Mouse (Mus musculus) myocyte (in vitro differentiated cells): ENCODE results near the gene Itga1. TPM values are rescaled to one million over a fixed set of nuclear protein-coding genes. Genes with fewer than 3 reads are reported as not detected.

Experiments
- H3K27me3 ChIP-seq: one replicate; pipeline ENCODE4 v1.6.1; 2011; ENCODE audit not compliant: control insufficient read depth, insufficient read depth, insufficient read length
- H3K36me3 ChIP-seq: one replicate; pipeline ENCODE4 v1.6.1; 2011; ENCODE audit not compliant: control insufficient read depth, insufficient read depth
- H3K4me2 ChIP-seq: one replicate; pipeline ENCODE4 v1.6.1; 2011; ENCODE audit warnings: low read depth, control low read depth
- H3K4me3 ChIP-seq: one replicate; pipeline ENCODE4 v1.5.1; 2011; ENCODE audit warnings: mild to moderate bottlenecking, control low read depth, moderate library complexity
- H3K79me2 ChIP-seq: one replicate; pipeline ENCODE4 v1.6.1; 2011; ENCODE audit not compliant: control insufficient read depth, insufficient read depth
- H3ac ChIP-seq: one replicate; pipeline ENCODE4 v1.6.1; 2011; ENCODE audit not compliant: control insufficient read depth, insufficient read length
- CEBPB ChIP-seq: IDR thresholded peaks from 2 replicates; pipeline ENCODE4 v1.6.1; 2011; ENCODE audit warnings: mild to moderate bottlenecking, moderate library complexity; ENCODE audit not compliant: poor library complexity, insufficient read depth, severe bottlenecking
- E2F4 ChIP-seq: IDR thresholded peaks from one replicate; pipeline ENCODE4 v1.6.1; 2011; ENCODE audit warnings: mild to moderate bottlenecking, control low read depth, moderate library complexity; ENCODE audit not compliant: insufficient read depth
- MAX ChIP-seq: IDR thresholded peaks from one replicate; pipeline ENCODE4 v1.6.1; 2011; ENCODE audit warnings: low read depth, mild to moderate bottlenecking, control low read depth
- MYOD1 ChIP-seq, 3 experiments: IDR thresholded peaks; one replicate each; pipeline ENCODE4 v1.6.1; 2011; ENCODE audit warnings: control low read depth in 2 of 3, low read depth in 2 of 3, mild to moderate bottlenecking in 2 of 3, moderate library complexity in 1 of 3; ENCODE audit not compliant: insufficient read length in 2 of 3, control insufficient read depth in 1 of 3
- MYOG ChIP-seq, 3 experiments: IDR thresholded peaks; one replicate each; pipeline ENCODE4 v1.6.1; 2011; ENCODE audit warnings: control low read depth in 2 of 3, low read depth in 2 of 3, mild to moderate bottlenecking in 2 of 3; ENCODE audit not compliant: insufficient read length in 2 of 3, control insufficient read depth in 1 of 3, insufficient read depth in 1 of 3
- POLR2A ChIP-seq: IDR thresholded peaks from one replicate; pipeline ENCODE4 v1.6.1; 2011; ENCODE audit warnings: low read depth, mild to moderate bottlenecking, control low read depth, moderate library complexity; ENCODE audit not compliant: insufficient read length
- POLR2AphosphoS2 ChIP-seq: IDR thresholded peaks from one replicate; pipeline ENCODE4 v1.6.1; 2011; ENCODE audit warnings: low read depth, control low read depth; ENCODE audit not compliant: insufficient read length
- REST ChIP-seq: IDR thresholded peaks from one replicate; pipeline ENCODE4 v1.6.1; 2011; ENCODE audit warnings: mild to moderate bottlenecking, control low read depth, moderate library complexity; ENCODE audit not compliant: insufficient read depth, insufficient read length
- SRF ChIP-seq: IDR thresholded peaks from one replicate; pipeline ENCODE4 v1.6.1; 2011; ENCODE audit warnings: low read depth; ENCODE audit not compliant: control insufficient read depth, insufficient read length
- TCF12 ChIP-seq: IDR thresholded peaks from one replicate; pipeline ENCODE4 v1.6.1; 2011; ENCODE audit warnings: mild to moderate bottlenecking, control low read depth; ENCODE audit not compliant: poor library complexity, insufficient read depth, severe bottlenecking
- TCF3 ChIP-seq: IDR thresholded peaks from one replicate; pipeline ENCODE4 v1.6.1; 2011; ENCODE audit warnings: low read depth, control low read depth; ENCODE audit not compliant: insufficient read length
- USF1 ChIP-seq: IDR thresholded peaks from one replicate; pipeline ENCODE4 v1.6.1; 2011; ENCODE audit warnings: low read depth, mild to moderate bottlenecking, control low read depth, moderate library complexity
- polyA plus RNA-seq: library from polyadenylated mRNA; unstranded; fragments of >200 nt; fragmentation: generic; extraction: Trizol; gene quantifications from one replicate; pipeline ENCODE4 v1.2.1, GENCODE M21; 2012; ENCODE audit warnings: missing spikeins

Gene Itga1
- polyA plus RNA-seq, 1 experiment: 0.11 TPM

- no peak overlapping the region for H3K4me2 ChIP-seq
- no peaks in the 10 kb centered on the region for H3K27me3 ChIP-seq
- TF ChIP-seq E2F4 (no peak), USF1 (no peak), POLR2A (no peak), REST (no peak), POLR2AphosphoS2 (no peak), MYOD1 (IDR thresholded peaks at IDR 0.05; ENCODE audit: control insufficient read depth in 1 of 3, insufficient read length in 2 of 3, low read depth in 2 of 3) (no peak), TCF12 (no peak), CEBPB (no peak), SRF (no peak), TCF3 (no peak)
- H3K4me3 ChIP-seq: no peak overlapping the region
- H3K79me2 ChIP-seq: no peaks in the 10 kb centered on the region
- H3ac ChIP-seq: no peak overlapping the region
- H3K36me3 ChIP-seq: no peaks in the 10 kb centered on the region
Observed at GRCm38 (mm10) chr13:115067324-115067967, 34.3 kb downstream of the Itga1 start.

GRCm38 (mm10) chr13:115057555-115057954 is 44.2 kb downstream of the Itga1 start:
- H3K27me3 ChIP-seq: no peaks in the 10 kb centered on the region
- no peaks in the 10 kb centered on the region for H3K36me3 ChIP-seq
- no peak overlapping the region for H3ac ChIP-seq
- H3K4me3 ChIP-seq: no peak overlapping the region
- no peaks in the 10 kb centered on the region for H3K79me2 ChIP-seq
- TF ChIP-seq MYOD1 (IDR thresholded peaks at IDR 0.05; ENCODE audit: control insufficient read depth in 1 of 3, insufficient read length in 2 of 3, low read depth in 2 of 3) (no peak), TCF12 (no peak), MYOG (IDR thresholded peaks at IDR 0.05; ENCODE audit: control insufficient read depth in 1 of 3, insufficient read depth in 1 of 3, insufficient read length in 2 of 3, low read depth in 2 of 3) (no peak), REST (no peak), SRF (no peak), USF1 (no peak), POLR2AphosphoS2 (no peak)
- no peak overlapping the region for H3K4me2 ChIP-seq

GRCm38 (mm10) chr13:115054783-115055182 is 47.0 kb downstream of the Itga1 start:
- TF ChIP-seq POLR2A: no peak
- TF ChIP-seq MAX: no peak
- TF ChIP-seq TCF12: no peak
- TF ChIP-seq E2F4: no peak
- TF ChIP-seq MYOG (IDR thresholded peaks at IDR 0.05; ENCODE audit: control insufficient read depth in 1 of 3, insufficient read depth in 1 of 3, insufficient read length in 2 of 3, low read depth in 2 of 3): no peak
- no peak for TF ChIP-seq USF1
- TF ChIP-seq TCF3: no peak
- TF ChIP-seq CEBPB: no peak
- no peak for TF ChIP-seq REST
- TF ChIP-seq SRF: no peak
- no peak for TF ChIP-seq MYOD1 (IDR thresholded peaks at IDR 0.05; ENCODE audit: control insufficient read depth in 1 of 3, insufficient read length in 2 of 3, low read depth in 2 of 3)
- TF ChIP-seq POLR2AphosphoS2: no peak
- H3K36me3 ChIP-seq: no peaks in the 10 kb centered on the region
- no peaks in the 10 kb centered on the region for H3K27me3 ChIP-seq
- H3ac ChIP-seq: no peak overlapping the region
- no peaks in the 10 kb centered on the region for H3K79me2 ChIP-seq
- no peak overlapping the region for H3K4me3 ChIP-seq
- H3K4me2 ChIP-seq: peak overlapping the region; percentile 24

GRCm38 (mm10) chr13:115052568-115052967 is 49.2 kb downstream of the Itga1 start:
- no peaks in the 10 kb centered on the region for H3K79me2 ChIP-seq
- H3K4me2 ChIP-seq: peak overlapping the region; percentile 30
- no peak overlapping the region for H3ac ChIP-seq
- TF ChIP-seq CEBPB (no peak), TCF12 (no peak), E2F4 (no peak), MYOG (IDR thresholded peaks at IDR 0.05; ENCODE audit: control insufficient read depth in 1 of 3, insufficient read depth in 1 of 3, insufficient read length in 2 of 3, low read depth in 2 of 3) (no peak), MAX (no peak), REST (no peak), USF1 (no peak), POLR2AphosphoS2 (no peak), POLR2A (no peak), SRF (no peak), MYOD1 (IDR thresholded peaks at IDR 0.05; ENCODE audit: control insufficient read depth in 1 of 3, insufficient read length in 2 of 3, low read depth in 2 of 3) (no peak), TCF3 (no peak)
- no peaks in the 10 kb centered on the region for H3K36me3 ChIP-seq
- H3K27me3 ChIP-seq: no peaks in the 10 kb centered on the region
- H3K4me3 ChIP-seq: no peak overlapping the region
